Mouse (Mus musculus): ENCODE data around the gene Slc25a44. TPM values are rescaled to one million over a fixed set of nuclear protein-coding genes. Genes with fewer than 3 reads are reported as not detected.
"Not testable (repeated sequence)": the region's sequence is repeated elsewhere in the genome, so short reads cannot be mapped to it uniquely, and the experiment has no call there.

The Slc25a44 gene
- total RNA-seq, 2 experiments from 2014 or later = 43.7 to 47.7 TPM

- intact Hi-C loops (cut with DNase I); DNase-seq: not testable (repeated sequence)
Observed at GRCm38 (mm10) chr3:88375750-88376626, 49.0 kb downstream of the Slc25a44 start.

- DNase-seq; intact Hi-C loops (cut with DNase I): not testable (repeated sequence)
Observed at GRCm38 (mm10) chr3:88372643-88373042, 52.3 kb downstream of the Slc25a44 start, which contains the start of gene Bglap3. TSS of gene Bglap3 (minus strand) at chr3:88372743.

- intact Hi-C loops (cut with DNase I); DNase-seq: not testable (repeated sequence)
Observed at GRCm38 (mm10) chr3:88368511-88368910, 56.4 kb downstream of the Slc25a44 start.

GRCm38 (mm10) chr3:88367517-88367916 is 57.4 kb downstream of the Slc25a44 start:
- intact Hi-C loops (cut with DNase I); DNase-seq: not testable (repeated sequence)

- intact Hi-C loops (cut with DNase I) = not testable (repeated sequence)
Observed at GRCm38 (mm10) chr3:88366830-88367428, 58.0 kb downstream of the Slc25a44 start.

GRCm38 (mm10) chr3:88365705-88366361 is 59.1 kb downstream of the Slc25a44 start:
- DNase-seq = no peak
- intact Hi-C loops (cut with DNase I) = no loop called here

More at GRCm38 (mm10) chr3:88366830-88367428, 58.0 kb downstream of the Slc25a44 start:
- not testable (repeated sequence) for DNase-seq

- intact Hi-C loops (cut with DNase I) = no loop called here
Observed at GRCm38 (mm10) chr3:88364337-88364736, 60.6 kb downstream of the Slc25a44 start, which contains the start of gene Paqr6. TSS of gene Paqr6 (plus strand) at chr3:88364584.

GRCm38 (mm10) chr3:88363700-88364099 is 61.2 kb downstream of the Slc25a44 start:
- intact Hi-C loops (cut with DNase I) = no loop called here
- DNase-seq = peak; percentile 39

More at GRCm38 (mm10) chr3:88364337-88364736, 60.6 kb downstream of the Slc25a44 start, which contains the start of gene Paqr6:
- peak; percentile 68 for DNase-seq

GRCm38 (mm10) chr3:88361612-88362313 is 63.2 kb downstream of the Slc25a44 start:
- DNase-seq = no peak
- intact Hi-C loops (cut with DNase I) = no loop called here

GRCm38 (mm10) chr3:88361096-88361495 is 63.8 kb downstream of the Slc25a44 start:
- DNase-seq = no peak
- intact Hi-C loops (cut with DNase I) = no loop called here

Small RNAs within 50 kb of the gene (microRNA-seq; reads per million reads assigned to microRNA genes)
- not detected for gene Mir7011

Other genes with a start within 250 kb of the Slc25a44 start
- 1 to 10 TPM in 1 of 2 experiments, under 1 TPM in 1; 0.46 to 1.4 TPM for gene Rhbg, start 170.4 kb downstream of the Slc25a44 start, total RNA-seq (2021)
- gene Gm38392, start 137.9 kb downstream of the Slc25a44 start, total RNA-seq (2021) = under 1 TPM; 0.80 to 0.89 TPM
- 1 to 10 TPM; 4.4 TPM for gene Tsacc, start 128.1 kb downstream of the Slc25a44 start, total RNA-seq (2021)
- gene Cct3, start 128.0 kb downstream of the Slc25a44 start, total RNA-seq (2021) = 100 to 1,000 TPM; 309 to 317 TPM
- gene Glmp, start 100.1 kb downstream of the Slc25a44 start, total RNA-seq (2021) = 10 to 100 TPM; 49.7 to 60.1 TPM
- 1 to 10 TPM; 1.5 to 2.0 TPM for gene Tmem79, start 89.0 kb downstream of the Slc25a44 start, total RNA-seq (2021)
- 10 to 100 TPM; 76.7 to 79.8 TPM for gene Smg5, start 88.9 kb downstream of the Slc25a44 start, total RNA-seq (2021)
- gene Paqr6, start 60.6 kb downstream of the Slc25a44 start, total RNA-seq (2021) = 1 to 10 TPM; 1.9 to 2.1 TPM
- under 1 TPM in 1 of 2 experiments, not detected in 1; 0.36 TPM for gene Bglap3, start 52.4 kb downstream of the Slc25a44 start, total RNA-seq (2021)
- not detected for gene Bglap2, start 46.4 kb downstream of the Slc25a44 start, total RNA-seq (2021)
- not detected for gene Bglap, start 40.7 kb downstream of the Slc25a44 start, total RNA-seq (2021)
- gene Pmf1, start 14.8 kb downstream of the Slc25a44 start, total RNA-seq (2021) = 10 to 100 TPM; 15.7 to 16.0 TPM
- gene Sema4a, start 36.0 kb upstream of the Slc25a44 start, total RNA-seq (2021) = 10 to 100 TPM; 58.1 to 58.4 TPM
- gene Lmna, start 84.8 kb upstream of the Slc25a44 start, total RNA-seq (2021) = 10 to 100 TPM; 35.3 to 37.7 TPM
- gene Mex3a, start 107.3 kb upstream of the Slc25a44 start, total RNA-seq (2021) = 10 to 100 TPM; 80.5 to 87.8 TPM
- gene Rab25, start 123.2 kb upstream of the Slc25a44 start, total RNA-seq (2021) = under 1 TPM in 1 of 2 experiments, not detected in 1; 0.83 TPM
- gene Lamtor2, start 127.9 kb upstream of the Slc25a44 start, total RNA-seq (2021) = 100 to 1,000 TPM; 106 to 120 TPM
- gene Ubqln4, start 128.6 kb upstream of the Slc25a44 start, total RNA-seq (2021) = 100 to 1,000 TPM in 1 of 2 experiments, 10 to 100 TPM in 1; 97.5 to 105 TPM
- 100 to 1,000 TPM; 114 to 121 TPM for gene Ssr2, start 150.7 kb upstream of the Slc25a44 start, total RNA-seq (2021)
- 100 to 1,000 TPM; 129 to 134 TPM for gene Arhgef2, start 180.8 kb upstream of the Slc25a44 start, total RNA-seq (2021)
- gene Rxfp4, start 228.0 kb upstream of the Slc25a44 start, total RNA-seq (2021) = not detected